Mouse (Mus musculus): ENCODE data around the gene Usp32.

The Usp32 gene

DNA sequence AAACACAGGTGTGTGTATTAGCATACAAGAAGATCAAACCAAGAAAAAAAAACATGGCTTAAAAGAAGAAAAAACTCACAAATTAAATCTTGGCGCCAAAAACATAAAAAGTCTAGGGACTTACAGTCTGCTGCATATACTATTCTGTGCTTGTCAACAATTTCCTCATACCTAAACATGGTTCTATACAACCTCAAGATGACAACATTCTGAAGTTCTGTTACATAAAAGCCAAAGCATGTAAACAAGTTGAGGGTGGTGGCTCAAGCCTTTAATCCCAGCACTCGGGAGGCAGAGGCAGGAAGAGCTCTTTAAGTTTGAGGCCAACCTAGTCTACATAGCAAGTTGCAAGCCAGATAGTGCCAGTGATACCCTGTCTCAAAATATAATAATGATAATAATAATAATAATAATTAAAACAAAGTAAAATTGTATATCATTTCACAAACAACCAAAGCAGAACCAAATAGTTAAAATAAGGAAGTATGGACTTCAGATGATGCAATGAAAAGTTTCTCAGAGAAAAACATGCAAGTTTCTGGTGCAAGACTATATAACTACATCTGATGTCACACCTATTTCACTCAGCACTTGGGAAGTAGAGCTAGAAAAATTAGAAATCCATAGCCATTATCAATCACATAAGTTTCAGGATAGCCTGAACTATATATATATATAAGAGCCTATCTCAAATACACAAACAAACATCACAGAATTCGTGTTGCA, 16.5 kb downstream of the Usp32 start:
- DNase-seq (ENCODE audit: low spot score in 2 of 2) = no peak

DNA sequence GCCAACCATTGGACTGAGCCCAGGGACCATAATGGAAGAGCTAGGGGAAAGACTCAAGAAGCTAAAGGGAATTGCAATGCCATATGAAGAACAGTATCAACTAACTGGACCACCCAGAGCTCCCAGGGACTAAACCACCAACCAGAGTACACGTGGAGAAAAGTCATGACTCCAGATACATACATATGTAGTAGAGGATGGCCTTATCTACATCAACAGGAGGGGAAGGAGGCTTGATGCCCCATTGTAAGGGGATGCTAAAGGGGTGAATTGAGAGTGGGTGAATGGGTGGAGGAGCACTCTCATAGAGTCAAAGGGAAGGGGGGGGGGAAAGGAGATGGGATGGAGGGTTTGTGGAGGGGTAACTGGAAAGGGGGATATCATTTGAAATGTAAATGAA, 17.9 kb downstream of the Usp32 start:
- DNase-seq (ENCODE audit: low spot score in 2 of 2) = no peak

DNA sequence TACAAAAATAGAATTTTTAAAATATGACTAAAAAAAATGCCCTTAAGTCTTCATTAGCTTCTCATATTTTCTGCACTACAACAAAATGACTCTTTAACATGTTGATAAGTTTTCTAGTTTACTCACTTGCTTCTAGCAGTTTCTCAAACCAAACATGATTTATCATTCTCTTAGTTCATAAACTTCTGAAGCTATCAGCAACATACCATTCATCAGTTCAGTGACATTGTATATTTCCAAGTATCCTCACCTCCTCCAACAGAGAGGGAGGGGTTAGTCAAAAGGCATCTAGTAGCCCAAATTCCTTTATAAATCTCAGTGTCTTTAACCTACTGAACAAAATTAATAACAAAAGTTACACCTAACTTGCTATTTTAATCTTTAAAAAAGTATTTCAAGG, 22.8 kb downstream of the Usp32 start:
- DNase-seq (ENCODE audit: low spot score in 2 of 2) = no peak

DNA sequence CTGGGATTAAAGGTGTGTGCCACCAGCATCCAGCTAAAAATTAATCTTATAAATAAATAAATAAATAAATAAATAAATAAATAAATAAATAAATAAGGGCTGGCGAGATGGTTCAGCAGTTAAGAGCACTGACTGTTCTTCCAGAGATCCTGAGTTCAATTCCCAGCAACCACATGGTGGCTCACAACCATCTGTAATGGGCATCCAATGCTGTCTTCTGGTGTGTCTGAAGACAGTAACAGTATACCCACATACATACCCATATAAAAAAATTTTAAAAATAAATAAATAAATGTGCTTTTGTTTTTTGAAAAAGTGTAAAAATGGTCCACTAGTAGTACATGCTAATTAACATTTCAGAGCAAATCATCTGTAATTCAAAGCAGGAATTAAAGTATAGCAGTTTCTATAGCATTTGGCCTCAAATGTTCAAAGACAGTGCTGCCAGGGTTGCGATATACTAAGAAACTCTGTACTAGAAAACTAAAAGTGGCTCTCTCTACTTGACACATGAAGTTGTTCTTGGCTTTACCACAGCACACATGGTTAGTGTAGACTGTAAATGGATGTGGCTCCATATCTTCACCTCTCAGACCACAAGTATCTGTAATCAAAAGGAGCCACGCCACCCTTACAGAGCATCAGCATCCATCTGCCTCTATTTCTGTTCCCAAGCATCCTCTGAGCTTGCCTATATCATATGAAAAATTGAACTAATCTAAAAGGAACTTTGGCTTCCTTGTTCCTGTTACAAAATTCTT, 23.7 kb downstream of the Usp32 start:
- no peak for DNase-seq (ENCODE audit: low spot score in 2 of 2)

DNA sequence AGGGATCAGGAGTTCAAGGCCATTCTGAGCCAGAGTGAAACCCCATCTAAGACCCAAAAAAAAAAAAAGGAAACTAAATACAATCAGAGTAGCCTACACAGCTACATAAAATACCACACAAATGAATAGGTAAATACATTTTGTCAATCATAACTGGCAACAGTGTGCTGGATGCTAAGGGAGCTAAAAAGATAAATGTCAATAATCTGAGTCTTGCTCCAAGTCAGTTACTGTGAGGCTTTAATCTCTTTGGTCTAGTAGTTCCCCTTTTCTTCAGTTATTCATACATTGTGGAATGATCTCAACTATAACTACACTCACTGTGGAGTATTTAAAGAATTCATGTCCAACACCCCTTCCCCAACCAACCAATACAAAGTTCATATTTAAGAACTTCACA, 30.0 kb downstream of the Usp32 start:
- DNase-seq (ENCODE audit: low spot score in 2 of 2) = no peak

DNA sequence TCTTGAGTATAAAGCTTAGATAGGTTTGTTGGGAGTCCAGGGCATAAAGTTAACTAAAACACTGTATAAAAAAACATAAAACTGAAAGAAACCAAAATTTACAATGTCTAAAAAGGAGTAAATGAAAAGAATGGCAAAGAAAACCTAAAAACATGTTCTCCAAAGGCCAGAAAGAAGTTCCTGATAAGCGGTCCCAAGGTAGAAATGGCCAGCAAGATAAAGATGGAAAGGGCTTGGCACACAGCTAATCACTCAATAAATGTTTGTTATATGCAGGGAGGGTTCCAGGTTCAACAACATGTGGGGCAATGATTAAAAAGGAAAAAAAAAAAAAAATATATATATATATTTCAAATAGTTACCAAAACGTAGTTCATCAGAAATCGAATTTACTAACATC, 32.7 kb downstream of the Usp32 start:
- no peak for DNase-seq (ENCODE audit: low spot score in 2 of 2)

DNA sequence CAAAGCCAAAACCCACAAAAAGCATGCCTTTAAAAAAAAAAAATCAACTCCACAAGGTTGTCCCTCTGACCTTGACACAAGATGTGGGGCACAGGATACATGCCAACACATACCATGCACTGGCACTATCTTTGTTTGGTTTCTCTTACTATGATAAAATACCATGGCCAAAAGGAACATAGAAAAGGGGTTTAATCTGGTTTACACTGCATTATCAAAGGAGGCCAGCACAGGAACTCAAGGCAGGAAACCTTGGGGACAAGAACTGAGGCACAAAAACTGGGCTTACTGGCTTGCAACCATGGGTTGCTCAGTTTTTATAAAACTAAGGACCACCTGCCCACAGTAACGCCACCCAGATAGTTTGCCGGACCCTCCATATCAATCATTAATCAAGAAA, 34.1 kb downstream of the Usp32 start:
- no peak for DNase-seq (ENCODE audit: low spot score in 2 of 2)

DNA sequence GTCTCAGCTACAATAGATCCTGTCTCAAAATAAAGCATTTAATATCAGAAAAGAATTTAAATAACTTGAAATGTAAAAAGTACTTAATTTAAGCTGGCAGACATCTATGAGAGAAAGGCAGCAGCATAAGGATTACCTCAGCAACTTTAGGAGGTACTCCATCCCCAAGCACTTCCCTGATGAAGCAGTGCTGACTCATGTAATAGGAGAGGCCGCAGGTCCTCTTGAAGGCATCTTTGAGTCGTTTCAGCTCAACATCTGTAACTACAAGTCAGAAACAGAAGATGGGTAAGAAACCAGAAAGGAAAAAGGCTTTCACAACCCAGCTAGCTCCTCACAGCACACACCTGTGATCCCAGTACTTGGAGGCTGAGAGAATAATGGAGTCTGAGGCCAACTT, 36.2 kb downstream of the Usp32 start:
- no peak for DNase-seq (ENCODE audit: low spot score in 2 of 2)

DNA sequence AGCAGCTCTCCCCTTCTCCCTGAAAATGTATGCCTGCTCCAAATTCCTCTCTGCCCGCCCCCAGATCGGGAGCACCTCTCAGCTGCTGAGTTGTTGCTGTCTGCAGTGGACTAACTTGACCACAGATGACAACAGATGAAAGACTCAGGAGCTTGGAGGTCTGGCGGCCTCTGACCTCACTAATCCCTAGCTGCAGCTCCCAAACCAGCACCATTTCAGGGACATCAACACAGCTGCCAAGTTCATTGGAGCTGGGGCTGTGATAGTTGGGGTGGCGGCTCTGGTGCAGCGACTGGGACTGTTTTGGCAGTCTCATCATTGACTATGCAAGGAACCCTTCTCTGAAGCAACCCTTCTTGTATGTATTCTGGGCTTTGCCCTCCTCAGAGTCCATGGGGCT, 44.8 kb downstream of the Usp32 start:
- no peak for DNase-seq (ENCODE audit: low spot score in 2 of 2)

DNA sequence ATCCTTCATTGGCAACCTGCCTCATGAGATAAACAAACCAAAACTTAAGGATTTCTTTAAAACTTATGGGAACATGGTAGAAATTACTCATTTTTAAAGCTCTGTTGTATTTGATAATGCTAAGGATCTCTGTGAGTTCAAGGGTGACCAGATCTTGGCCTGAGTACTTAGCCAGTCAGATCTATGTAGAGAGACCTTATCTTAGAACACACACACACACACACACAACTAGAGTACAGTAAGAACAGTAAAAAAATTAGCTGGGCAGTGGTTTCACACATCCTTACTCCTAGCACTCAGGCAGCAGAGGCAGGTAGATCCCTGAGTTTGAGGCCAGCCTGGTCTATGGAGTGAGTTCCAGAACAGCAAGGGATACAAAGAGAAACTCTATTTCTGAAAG, 53.7 kb downstream of the Usp32 start:
- no peak for DNase-seq (ENCODE audit: low spot score in 2 of 2)

DNA sequence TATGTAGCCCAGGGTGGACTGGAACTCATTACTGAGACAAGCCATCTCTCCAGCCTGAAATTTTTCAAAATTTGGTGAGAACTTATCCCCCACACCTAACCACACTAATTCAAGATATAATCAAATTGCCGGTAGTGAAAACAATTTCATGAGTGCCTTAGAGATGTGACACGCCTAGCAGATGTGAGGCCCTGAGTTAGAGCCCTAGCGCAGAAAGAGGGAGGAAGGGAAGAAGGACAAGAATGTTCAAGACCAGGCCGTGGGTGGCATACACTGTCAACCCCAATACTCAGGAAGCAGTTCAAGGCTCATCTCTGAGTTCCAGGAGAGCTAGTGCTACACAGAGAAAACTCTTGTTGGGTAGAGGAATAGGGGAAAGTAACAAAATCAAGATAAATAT, 72.1 kb downstream of the Usp32 start:
- no peak for DNase-seq (ENCODE audit: low spot score in 2 of 2)

DNA sequence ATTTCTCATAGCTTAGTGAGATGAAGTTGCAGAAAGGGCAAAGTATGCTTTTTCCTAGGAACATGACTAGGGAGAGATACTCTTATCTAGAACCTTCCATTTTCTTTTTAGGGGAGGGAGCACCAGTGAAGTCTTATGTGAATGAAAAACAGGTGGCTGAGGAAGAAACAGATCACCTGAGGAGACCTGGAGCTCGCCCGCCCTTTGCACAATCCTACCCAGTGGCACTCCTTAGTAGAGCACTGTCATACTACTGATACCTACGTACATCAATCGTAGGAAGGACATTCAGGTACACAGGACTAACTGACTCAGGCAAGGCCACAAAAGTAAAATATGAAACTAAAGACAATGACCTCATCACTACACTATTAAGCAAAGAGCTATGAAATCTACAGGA, 81.4 kb downstream of the Usp32 start:
- DNase-seq (ENCODE audit: low spot score in 2 of 2) = no peak

DNA sequence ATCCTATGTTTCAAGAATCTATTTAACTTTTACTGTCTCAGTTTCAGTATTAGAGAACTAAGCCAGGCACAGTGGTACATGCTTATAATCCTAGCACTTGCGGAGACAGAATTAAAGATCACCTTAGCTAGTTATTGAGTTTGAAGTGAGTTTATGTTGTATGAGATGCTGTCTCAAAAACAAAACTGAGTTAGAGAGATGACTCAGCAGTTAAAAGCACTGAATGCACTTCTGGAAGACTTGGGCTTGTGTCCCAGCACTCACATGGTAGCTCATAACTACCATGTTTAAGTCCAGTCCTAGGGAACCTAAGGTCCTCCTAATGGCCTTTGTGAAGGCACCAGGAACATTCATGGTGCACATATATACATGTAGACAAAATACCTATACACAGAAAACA, 82.4 kb downstream of the Usp32 start:
- no peak for DNase-seq (ENCODE audit: low spot score in 2 of 2)

DNA sequence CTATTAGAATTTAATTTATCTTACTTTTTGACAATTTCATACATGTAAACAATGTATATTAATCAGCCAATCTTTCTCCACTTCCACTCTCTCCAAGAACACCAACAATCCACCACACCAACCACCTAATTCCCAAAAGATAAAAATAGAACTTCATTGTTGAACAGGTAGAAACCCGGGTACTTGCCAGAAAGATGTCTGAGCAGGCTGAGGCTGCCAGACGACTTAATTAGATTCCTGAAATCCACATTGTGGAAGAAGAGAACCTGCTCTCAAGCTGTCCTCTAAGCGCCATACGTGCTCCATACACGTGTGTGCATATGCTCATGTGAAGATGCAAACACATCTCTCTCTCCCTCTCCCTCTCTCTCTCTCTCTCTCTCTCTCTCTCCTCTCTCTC, 83.1 kb downstream of the Usp32 start:
- DNase-seq (ENCODE audit: low spot score in 2 of 2) = no peak

DNA sequence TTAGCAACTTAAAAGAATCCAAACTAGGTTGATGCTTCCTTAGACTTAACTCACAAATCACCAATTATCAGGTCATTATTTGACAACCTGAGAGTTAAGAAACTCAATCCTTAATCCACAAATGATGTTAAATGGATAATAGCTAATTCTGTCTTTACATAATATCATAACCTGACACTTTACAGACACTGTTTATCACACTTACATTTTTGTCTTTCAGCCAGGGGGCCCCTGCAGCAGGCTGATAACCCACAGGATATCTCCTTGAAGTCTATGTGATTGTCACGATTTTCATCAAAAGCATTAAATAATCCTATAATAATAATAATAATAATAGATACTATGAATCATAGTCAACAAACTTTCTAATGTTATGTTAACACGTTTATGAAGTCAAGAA, 84.4 kb downstream of the Usp32 start:
- DNase-seq (ENCODE audit: low spot score in 2 of 2) = no peak

DNA sequence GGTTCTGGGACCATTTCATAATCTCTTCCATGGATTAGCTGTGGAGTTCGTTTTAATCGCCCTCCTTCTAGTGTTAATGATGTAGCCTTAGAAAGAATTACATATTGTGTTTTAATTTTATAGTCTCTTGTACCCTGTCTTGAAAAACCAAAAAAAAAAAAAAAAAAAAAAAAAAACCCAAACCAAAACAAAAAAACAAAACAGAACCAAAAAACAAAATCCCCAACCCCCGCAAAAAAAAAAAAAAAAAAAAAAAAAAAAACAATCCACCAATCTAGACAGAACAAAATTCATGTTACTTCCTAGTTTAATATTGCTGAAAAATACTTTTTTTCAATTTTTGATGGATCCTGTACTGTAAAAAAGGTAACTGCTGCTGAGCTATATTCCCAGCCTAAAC, 100.7 kb downstream of the Usp32 start:
- no peak for DNase-seq (ENCODE audit: low spot score in 2 of 2)

DNA sequence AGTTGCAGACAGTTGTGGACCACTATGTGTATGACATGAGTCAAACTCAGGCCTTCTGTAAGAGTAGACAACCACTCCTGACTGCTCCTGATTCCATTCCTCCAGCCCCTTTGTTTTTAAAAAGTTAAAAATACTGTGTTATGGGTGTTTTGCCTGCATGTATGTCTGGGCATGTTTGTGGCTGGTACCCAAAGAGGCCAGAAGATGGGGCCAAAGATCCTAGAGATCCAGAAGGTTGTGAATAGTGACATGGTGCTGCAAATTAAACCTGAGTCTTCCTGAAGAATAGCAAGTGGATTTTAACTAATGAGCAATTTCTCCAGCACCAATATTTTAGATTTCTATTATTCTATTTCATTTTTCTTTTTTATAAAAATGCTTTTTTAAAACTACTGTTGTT, 126.8 kb downstream of the Usp32 start:
- no peak for DNase-seq (ENCODE audit: low spot score in 2 of 2)

DNA sequence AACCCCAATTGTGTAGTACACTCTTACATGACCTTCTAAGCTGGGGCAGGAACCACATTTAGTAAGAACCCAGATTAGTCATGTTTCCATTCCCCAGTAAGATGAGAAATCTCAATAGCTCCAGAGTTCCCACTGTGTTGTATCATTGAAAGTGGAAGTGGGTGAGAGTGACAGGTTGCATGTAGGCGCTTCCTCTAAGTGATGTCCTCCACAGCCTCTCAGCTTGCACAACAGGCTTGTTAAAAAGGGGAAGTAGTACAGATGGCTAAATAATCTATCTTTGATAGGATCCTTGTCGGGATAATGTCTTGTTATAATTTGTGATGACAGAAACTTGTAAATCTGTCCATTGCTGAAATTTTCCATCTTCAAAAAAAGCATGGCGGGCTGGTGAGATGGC, 136.4 kb downstream of the Usp32 start:
- peak; percentile 41 to 51 for DNase-seq (ENCODE audit: low spot score in 2 of 2)

DNA sequence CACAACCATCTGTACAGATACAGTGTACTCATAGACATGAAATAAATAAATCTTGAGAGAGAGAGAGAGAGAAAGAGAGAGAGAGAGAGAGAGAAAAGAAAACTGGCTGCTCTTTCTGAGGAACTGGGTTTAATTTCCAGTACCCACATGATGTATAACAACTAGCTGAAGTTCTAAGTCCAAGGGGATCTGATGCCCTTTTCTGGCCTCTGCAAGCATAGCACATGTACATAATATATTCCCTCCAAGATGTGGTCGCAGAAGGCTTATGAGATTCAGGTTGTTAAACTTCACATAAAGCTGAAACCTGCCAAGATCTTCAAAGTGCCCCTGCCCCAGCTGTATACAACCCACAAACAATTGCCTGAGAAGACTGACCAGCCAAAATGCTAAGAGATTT, 144.7 kb downstream of the Usp32 start:
- DNase-seq (ENCODE audit: low spot score in 2 of 2) = no peak

DNA sequence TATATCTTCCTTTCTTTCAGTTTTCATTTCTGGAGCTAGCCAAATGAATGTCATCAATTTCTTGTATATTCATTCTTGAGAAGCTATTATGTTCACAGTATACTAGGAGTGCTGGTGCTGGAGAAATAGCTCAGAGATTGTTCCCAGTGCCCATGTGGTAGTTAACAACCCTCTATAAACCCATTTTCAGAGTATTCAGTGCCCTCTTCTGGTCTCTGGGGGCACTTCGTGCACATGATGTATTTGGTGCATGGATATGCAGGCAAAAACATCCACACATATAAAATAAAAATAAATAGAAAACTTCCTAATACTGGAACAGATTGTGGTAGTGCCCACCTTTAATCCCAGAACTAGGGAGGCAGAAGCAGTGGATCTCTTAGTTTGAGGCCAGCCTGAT, 147.0 kb downstream of the Usp32 start:
- DNase-seq (ENCODE audit: low spot score in 2 of 2) = no peak

DNA sequence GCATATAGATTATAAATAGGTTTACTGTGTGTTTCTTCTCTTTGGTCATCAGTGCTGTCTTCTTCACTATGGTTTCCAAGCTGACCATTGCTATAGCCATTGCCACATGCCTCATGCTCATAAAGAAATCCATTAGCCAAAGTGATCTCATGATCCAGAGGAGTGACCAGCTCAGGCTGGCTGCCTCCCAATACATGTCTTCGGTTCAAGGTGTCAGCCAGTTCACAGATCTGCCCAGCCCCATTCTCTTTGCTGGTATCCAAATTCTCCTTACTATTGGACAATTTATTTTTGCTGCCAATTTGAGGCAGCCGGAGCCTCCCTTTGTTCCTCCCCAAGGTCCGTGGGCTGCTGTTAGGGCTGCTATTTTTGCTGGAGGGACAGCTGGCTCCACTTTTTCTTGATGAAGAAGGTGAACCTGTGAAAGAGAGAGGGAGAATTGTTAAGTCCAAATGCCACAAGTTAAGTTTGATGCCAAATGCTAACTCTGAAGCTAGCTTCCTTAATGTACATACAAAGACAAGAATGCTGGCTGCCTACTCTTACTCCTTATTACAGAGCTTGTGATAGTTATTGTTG, 151.5 kb downstream of the Usp32 start:
- peak; percentile 44 to 55 for DNase-seq (ENCODE audit: low spot score in 2 of 2)

DNA sequence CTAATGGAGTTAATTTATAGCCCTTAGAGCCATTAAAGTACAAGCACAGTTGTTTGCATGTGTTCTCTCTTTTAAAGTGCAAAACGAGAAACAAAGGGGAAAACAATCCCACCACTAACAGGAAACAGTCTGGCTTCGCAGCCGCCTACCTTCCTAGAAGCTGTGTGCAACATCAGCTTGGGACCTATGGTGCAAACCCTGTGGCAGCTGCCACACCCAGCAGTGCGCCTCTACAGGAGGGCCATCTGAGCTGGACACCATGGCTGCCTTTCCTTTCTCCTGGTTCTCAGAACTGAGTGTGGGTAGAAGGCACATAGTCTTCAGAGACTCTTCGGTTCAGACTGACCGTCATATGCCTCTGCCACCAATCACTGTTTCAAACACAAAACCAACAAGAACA, 154.5 kb downstream of the Usp32 start:
- no peak for DNase-seq (ENCODE audit: low spot score in 2 of 2)

DNA sequence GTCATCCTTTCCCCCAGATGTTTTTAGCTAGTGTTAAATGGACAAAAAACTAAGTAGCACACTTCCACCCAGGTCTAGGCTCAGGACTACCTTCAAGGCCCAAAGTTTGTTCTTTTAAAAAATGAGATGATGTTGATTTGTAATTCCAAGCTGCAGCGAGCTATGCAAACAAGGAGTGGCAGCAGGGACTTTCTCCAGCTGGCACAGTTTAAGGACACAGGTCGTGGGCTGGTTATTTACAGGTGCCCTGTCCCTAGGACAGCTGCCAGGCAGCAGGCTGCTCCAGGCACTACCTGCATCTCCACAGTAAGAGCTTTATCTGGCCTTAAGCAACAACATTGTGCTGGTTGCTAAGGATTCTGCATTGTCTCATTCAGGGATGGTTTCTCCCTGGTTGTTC, 159.3 kb downstream of the Usp32 start:
- no peak for DNase-seq (ENCODE audit: low spot score in 2 of 2)

Data from right cerebral cortex, adult 2 months (tissue).